Mouse (Mus musculus): ENCODE measurements around the gene Gm11492. TPM values are rescaled to one million over a fixed set of nuclear protein-coding genes. Genes with fewer than 3 reads are reported as not detected.

The Gm11492 gene
- not detected in 2 replicates for polyA plus RNA-seq (2014; fragmentation: Nextera tagmentation; extraction: Ambion mirVana)

DNA sequence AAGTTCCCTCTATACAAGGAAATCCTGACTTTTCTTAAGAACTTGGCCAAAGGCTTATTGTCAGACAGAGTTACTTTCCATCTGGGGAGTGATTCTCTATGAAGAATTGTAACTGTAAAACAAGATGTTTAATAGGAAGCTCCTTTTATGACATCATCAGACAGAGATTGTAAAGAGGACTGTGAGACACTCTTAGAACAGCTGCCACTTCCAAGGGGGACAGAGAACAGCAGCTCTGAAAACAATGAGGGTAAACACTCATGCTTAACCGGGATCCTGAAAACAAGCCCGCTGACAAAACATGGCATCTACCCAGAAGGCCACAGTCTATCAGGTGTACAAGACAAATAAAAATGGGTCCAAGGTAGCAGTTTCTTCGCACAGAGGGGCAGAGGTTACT, at the start of gene Gm11492:
Gene Gm11492 (plus strand): TSS at position 153 of the 400 bp plus-strand sequence.
- Histone ChIP-seq H3K4me1 (replicated peaks; ENCODE audit: control insufficient read depth, insufficient read depth, low read length) (peaks cover 2% of the 10 kb centered on the region; the same call in 1 of the 2 replicates), H3K27me3 (replicated peaks; ENCODE audit: control insufficient read depth, insufficient read depth, low read length) (no peaks in the 10 kb centered on the region), H3K9ac (ENCODE audit: low read depth, low read length) (no peak within 1 kb of the TSS), H3K36me3 (ENCODE audit: control insufficient read depth, insufficient read depth, low read length) (no peaks in the 10 kb centered on the region), H3K9me3 (ENCODE audit: control insufficient read depth, low read length) (no peaks in the 10 kb centered on the region), H3K4me2 (no peak within 1 kb of the TSS), H3K4me3 (ENCODE audit: low read depth, low read length) (no peak within 1 kb of the TSS), H3K27ac (ENCODE audit: low read depth, low read length) (no peak within 1 kb of the TSS)
- ATAC-seq (replicated peaks; ENCODE audit: low FRiP score) (no peak), DNase-seq (ENCODE audit: low spot score) (no peak)
- WGBS: 61% methylated on average over 3 of the region's 3 CpGs

DNA sequence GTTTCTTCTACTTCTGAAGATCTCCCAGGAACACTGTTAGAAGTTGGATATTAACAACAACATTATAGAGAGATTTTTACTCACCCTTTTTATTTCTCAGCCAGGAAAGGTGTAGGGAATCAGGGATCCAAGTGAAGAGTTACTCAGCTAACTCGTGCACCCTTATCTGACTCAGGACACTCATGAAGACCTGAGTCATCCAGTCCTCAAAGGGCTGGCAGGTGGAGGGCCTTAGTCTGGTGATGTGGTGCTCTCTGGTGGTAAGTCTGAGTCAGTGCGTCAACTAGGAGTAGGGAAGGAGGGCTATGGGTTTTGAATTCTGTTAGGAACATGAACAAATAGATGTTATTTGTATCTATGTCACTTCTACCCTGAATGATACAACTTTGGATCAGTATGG, 47.2 kb upstream of the Gm11492 start:
- H3K36me3 ChIP-seq (ENCODE audit: control insufficient read depth, insufficient read depth, low read length): no peaks in the 10 kb centered on the region
- H3K9me3 ChIP-seq (ENCODE audit: control insufficient read depth, low read length): no peaks in the 10 kb centered on the region
- 4% methylated on average over 2 of the region's 2 CpGs for WGBS
- H3K4me2 ChIP-seq: no peak overlapping the region
- DNase-seq (ENCODE audit: low spot score) (no peak), ATAC-seq (replicated peaks; ENCODE audit: low FRiP score) (peak; percentile 76)
- H3K9ac ChIP-seq (ENCODE audit: low read depth, low read length): no peak overlapping the region
- H3K4me3 ChIP-seq (ENCODE audit: low read depth, low read length): no peak overlapping the region
- no peaks in the 10 kb centered on the region for H3K27me3 ChIP-seq (replicated peaks; ENCODE audit: control insufficient read depth, insufficient read depth, low read length)
- H3K4me1 ChIP-seq (replicated peaks; ENCODE audit: control insufficient read depth, insufficient read depth, low read length): peaks cover 7% of the 10 kb centered on the region; the same call in 1 of the 2 replicates
- no peak overlapping the region for H3K27ac ChIP-seq (ENCODE audit: low read depth, low read length)

DNA sequence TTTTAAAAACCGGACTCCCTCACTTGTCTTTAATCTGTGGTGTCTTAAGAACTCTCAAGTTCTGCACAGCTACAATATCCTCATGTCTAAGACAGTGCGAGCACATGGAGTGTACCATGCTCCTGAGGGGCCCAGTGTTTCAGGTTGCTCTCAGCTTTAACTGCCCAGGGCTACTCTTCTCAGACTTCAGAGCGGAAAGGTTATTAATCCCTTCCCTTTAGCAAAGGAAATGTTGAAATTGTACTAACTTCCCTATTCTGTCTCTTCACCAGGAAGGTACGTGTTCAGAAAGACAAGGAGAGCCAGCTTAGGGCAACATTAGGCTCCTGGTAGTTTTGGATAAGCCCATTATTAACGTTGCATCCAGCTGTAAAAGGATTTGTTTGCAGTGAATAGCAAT, 43.0 kb upstream of the Gm11492 start:
- Histone ChIP-seq H3K4me3 (ENCODE audit: low read depth, low read length) (no peak overlapping the region), H3K27me3 (replicated peaks; ENCODE audit: control insufficient read depth, insufficient read depth, low read length) (no peaks in the 10 kb centered on the region), H3K9me3 (ENCODE audit: control insufficient read depth, low read length) (no peaks in the 10 kb centered on the region), H3K4me2 (no peak overlapping the region), H3K9ac (ENCODE audit: low read depth, low read length) (no peak overlapping the region), H3K36me3 (ENCODE audit: control insufficient read depth, insufficient read depth, low read length) (no peaks in the 10 kb centered on the region), H3K27ac (ENCODE audit: low read depth, low read length) (no peak overlapping the region), H3K4me1 (replicated peaks; ENCODE audit: control insufficient read depth, insufficient read depth, low read length) (peaks cover 7% of the 10 kb centered on the region; the same call in 1 of the 2 replicates)
- no peak for ATAC-seq (replicated peaks; ENCODE audit: low FRiP score)
- WGBS: 60% methylated on average over 5 of the region's 5 CpGs
- DNase-seq (ENCODE audit: low spot score): no peak

DNA sequence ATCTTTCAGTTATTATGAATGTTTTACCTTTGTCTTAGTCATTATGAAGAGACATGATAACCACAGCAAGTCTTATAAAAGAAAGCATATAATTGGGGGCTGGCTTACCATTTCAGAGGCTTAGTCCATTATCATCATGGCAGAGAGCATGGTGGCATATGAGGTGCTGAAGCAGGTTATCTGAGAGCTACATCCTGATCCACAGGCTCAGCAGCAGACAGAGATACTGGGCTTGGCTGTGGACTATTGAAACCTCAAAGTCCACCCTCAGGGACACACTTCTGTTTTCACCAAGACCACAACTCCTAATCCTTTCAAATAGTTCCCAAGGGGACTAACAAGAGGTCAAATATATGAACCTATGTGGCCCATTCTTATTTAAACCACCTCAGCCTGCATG, 42.5 kb upstream of the Gm11492 start:
- Histone ChIP-seq H3K9ac (ENCODE audit: low read depth, low read length) (no peak overlapping the region), H3K27me3 (replicated peaks; ENCODE audit: control insufficient read depth, insufficient read depth, low read length) (no peaks in the 10 kb centered on the region), H3K4me1 (replicated peaks; ENCODE audit: control insufficient read depth, insufficient read depth, low read length) (peaks cover 7% of the 10 kb centered on the region; the same call in 1 of the 2 replicates), H3K27ac (ENCODE audit: low read depth, low read length) (no peak overlapping the region), H3K9me3 (ENCODE audit: control insufficient read depth, low read length) (no peaks in the 10 kb centered on the region), H3K36me3 (ENCODE audit: control insufficient read depth, insufficient read depth, low read length) (no peaks in the 10 kb centered on the region), H3K4me2 (no peak overlapping the region), H3K4me3 (ENCODE audit: low read depth, low read length) (no peak overlapping the region)
- ATAC-seq (replicated peaks; ENCODE audit: low FRiP score): peak; percentile 43; the same call in 1 of the 2 replicates
- no peak for DNase-seq (ENCODE audit: low spot score)

DNA sequence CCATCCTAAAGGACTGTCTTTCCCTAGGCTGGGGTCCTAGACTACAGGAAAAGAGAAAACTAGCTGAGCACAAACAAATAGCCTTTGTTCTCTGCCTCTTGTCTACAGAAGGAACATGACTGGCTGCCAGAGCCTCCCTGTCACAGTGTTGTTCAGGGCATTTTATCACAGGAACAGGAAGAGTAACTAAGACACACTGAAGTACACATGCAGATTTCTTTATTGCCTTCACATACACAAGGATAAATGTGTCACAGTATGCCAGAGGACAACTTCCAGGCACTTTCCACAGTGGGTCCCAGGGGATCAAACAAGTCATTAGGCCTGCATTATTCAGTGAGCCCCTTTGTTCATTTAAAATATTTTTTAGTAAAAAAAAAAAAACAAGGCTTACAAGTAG, 41.7 kb upstream of the Gm11492 start:
- Histone ChIP-seq H3K9ac (ENCODE audit: low read depth, low read length) (no peak overlapping the region), H3K27me3 (replicated peaks; ENCODE audit: control insufficient read depth, insufficient read depth, low read length) (no peaks in the 10 kb centered on the region), H3K4me3 (ENCODE audit: low read depth, low read length) (no peak overlapping the region), H3K4me1 (replicated peaks; ENCODE audit: control insufficient read depth, insufficient read depth, low read length) (peaks cover 7% of the 10 kb centered on the region; the same call in 1 of the 2 replicates), H3K36me3 (ENCODE audit: control insufficient read depth, insufficient read depth, low read length) (no peaks in the 10 kb centered on the region), H3K9me3 (ENCODE audit: control insufficient read depth, low read length) (no peaks in the 10 kb centered on the region), H3K27ac (ENCODE audit: low read depth, low read length) (no peak overlapping the region), H3K4me2 (no peak overlapping the region)
- no peak for DNase-seq (ENCODE audit: low spot score)
- ATAC-seq (replicated peaks; ENCODE audit: low FRiP score): no peak

DNA sequence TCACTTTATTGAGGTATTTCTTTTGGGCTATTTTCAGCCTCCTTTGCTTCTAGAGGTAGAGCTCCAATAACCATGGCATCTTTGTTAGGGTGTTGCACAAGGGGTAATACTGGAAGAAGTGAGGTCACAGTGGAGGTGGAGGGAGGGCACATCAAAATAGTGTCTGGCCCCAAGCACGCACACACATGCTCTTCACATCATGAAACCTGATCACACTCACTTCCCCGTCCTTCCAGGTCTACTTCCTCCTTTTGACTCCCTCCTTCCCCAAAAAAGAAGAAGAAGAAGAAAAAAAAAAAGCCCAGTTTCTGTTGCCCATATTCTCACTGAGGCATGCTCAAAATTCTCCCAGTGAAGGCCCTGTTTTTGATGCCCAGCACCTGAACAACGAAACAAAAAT, 39.1 kb upstream of the Gm11492 start:
- Histone ChIP-seq H3K9me3 (ENCODE audit: control insufficient read depth, low read length) (no peaks in the 10 kb centered on the region), H3K9ac (ENCODE audit: low read depth, low read length) (no peak overlapping the region), H3K4me2 (no peak overlapping the region), H3K36me3 (ENCODE audit: control insufficient read depth, insufficient read depth, low read length) (no peaks in the 10 kb centered on the region), H3K4me3 (ENCODE audit: low read depth, low read length) (no peak overlapping the region), H3K27me3 (replicated peaks; ENCODE audit: control insufficient read depth, insufficient read depth, low read length) (no peaks in the 10 kb centered on the region), H3K4me1 (replicated peaks; ENCODE audit: control insufficient read depth, insufficient read depth, low read length) (peaks cover 7% of the 10 kb centered on the region; the same call in 1 of the 2 replicates), H3K27ac (ENCODE audit: low read depth, low read length) (no peak overlapping the region)
- ATAC-seq (replicated peaks; ENCODE audit: low FRiP score) (no peak), DNase-seq (ENCODE audit: low spot score) (no peak)
- 72% methylated on average over 3 of the region's 3 CpGs for WGBS

DNA sequence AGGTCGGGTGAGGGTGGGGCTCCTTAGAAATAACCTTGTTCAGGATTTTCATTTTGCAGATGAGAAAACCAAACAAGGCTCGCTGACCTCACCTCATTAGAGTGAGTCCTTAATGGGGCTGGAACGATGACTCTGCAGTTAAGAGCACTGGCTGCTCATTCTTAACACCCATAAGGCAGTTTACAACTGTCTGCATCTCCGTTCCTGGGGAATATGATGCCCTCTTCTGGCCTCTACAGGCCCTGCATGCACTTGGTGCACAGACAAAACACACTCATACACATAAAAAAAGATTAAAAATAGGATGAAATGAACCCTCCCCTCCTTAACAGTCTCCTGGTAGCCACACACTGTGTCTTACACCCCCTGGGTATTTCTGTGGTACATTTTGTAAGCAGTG, 38.5 kb upstream of the Gm11492 start:
- H3K4me1 ChIP-seq (replicated peaks; ENCODE audit: control insufficient read depth, insufficient read depth, low read length): peaks cover 7% of the 10 kb centered on the region; the same call in 1 of the 2 replicates
- ATAC-seq (replicated peaks; ENCODE audit: low FRiP score) (no peak), DNase-seq (ENCODE audit: low spot score) (no peak)
- no peak overlapping the region for H3K27ac ChIP-seq (ENCODE audit: low read depth, low read length)
- no peak overlapping the region for H3K4me3 ChIP-seq (ENCODE audit: low read depth, low read length)
- 52% methylated on average over 4 of the region's 4 CpGs for WGBS
- H3K9me3 ChIP-seq (ENCODE audit: control insufficient read depth, low read length): no peaks in the 10 kb centered on the region
- no peak overlapping the region for H3K9ac ChIP-seq (ENCODE audit: low read depth, low read length)
- H3K27me3 ChIP-seq (replicated peaks; ENCODE audit: control insufficient read depth, insufficient read depth, low read length): no peaks in the 10 kb centered on the region
- H3K36me3 ChIP-seq (ENCODE audit: control insufficient read depth, insufficient read depth, low read length): no peaks in the 10 kb centered on the region
- no peak overlapping the region for H3K4me2 ChIP-seq

DNA sequence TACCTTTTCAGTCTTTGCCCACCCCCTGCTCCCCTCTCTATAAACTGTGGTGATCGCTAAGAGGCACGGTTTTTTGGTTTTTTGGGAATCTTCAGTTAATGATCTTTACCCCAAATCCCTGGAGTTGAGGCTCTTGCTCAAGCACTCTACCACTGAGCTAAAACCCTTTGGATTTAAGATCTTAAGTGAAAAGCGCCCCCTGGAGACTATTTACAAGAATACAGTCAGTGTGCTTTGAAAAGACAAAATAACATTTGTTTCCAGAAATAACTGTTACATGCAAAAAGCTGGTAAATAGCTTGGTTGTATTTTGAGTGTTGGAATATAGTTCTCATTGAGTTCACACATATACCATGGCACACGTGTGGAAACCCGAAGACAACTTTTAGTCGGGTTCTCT, 34.8 kb upstream of the Gm11492 start:
- Histone ChIP-seq H3K27ac (ENCODE audit: low read depth, low read length) (no peak overlapping the region), H3K4me1 (replicated peaks; ENCODE audit: control insufficient read depth, insufficient read depth, low read length) (no peaks in the 10 kb centered on the region), H3K36me3 (ENCODE audit: control insufficient read depth, insufficient read depth, low read length) (no peaks in the 10 kb centered on the region), H3K27me3 (replicated peaks; ENCODE audit: control insufficient read depth, insufficient read depth, low read length) (no peaks in the 10 kb centered on the region), H3K9ac (ENCODE audit: low read depth, low read length) (no peak overlapping the region), H3K9me3 (ENCODE audit: control insufficient read depth, low read length) (no peaks in the 10 kb centered on the region), H3K4me2 (no peak overlapping the region), H3K4me3 (ENCODE audit: low read depth, low read length) (no peak overlapping the region)
- no peak for ATAC-seq (replicated peaks; ENCODE audit: low FRiP score)
- WGBS: 46% methylated on average over 6 of the region's 6 CpGs
- DNase-seq (ENCODE audit: low spot score): no peak

DNA sequence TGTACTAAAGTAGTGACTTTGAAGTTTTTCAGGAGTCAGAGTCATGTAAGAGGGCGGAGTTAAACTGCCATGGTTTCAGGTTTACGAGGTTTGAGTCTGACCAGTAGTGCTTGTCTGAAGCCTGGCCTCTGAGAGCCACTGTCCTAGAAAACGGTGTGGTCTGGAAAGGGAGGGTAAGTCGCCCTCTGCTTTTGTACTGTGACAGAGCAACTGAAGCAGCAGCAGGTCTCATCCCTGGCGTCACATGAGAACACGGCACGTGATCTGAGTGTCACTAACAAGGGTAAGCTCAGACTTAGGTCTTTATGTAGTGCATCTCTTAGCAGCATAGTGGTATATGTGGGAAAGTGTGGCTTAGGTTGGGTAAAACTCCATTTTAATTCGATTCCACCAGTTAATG, 24.2 kb upstream of the Gm11492 start:
- 43% methylated on average over 8 of the region's 8 CpGs for WGBS
- Histone ChIP-seq H3K9me3 (ENCODE audit: control insufficient read depth, low read length) (no peaks in the 10 kb centered on the region), H3K9ac (ENCODE audit: low read depth, low read length) (no peak overlapping the region), H3K4me1 (replicated peaks; ENCODE audit: control insufficient read depth, insufficient read depth, low read length) (no peaks in the 10 kb centered on the region), H3K27ac (ENCODE audit: low read depth, low read length) (no peak overlapping the region), H3K27me3 (replicated peaks; ENCODE audit: control insufficient read depth, insufficient read depth, low read length) (no peaks in the 10 kb centered on the region), H3K36me3 (ENCODE audit: control insufficient read depth, insufficient read depth, low read length) (no peaks in the 10 kb centered on the region), H3K4me3 (ENCODE audit: low read depth, low read length) (no peak overlapping the region), H3K4me2 (no peak overlapping the region)
- DNase-seq (ENCODE audit: low spot score) (no peak), ATAC-seq (replicated peaks; ENCODE audit: low FRiP score) (no peak)

All from liver, embryonic 11.5 days (tissue).